Mouse (Mus musculus): Measurements from ENCODE around the gene Fbxl7. TPM values are rescaled to one million over a fixed set of nuclear protein-coding genes. Genes with fewer than 3 reads are reported as not detected.

Gene Fbxl7
- polyA plus RNA-seq, 1 experiment, result 2.9 TPM

GRCm38 (mm10) chr15:26623242-26623641, 272.1 kb downstream of the Fbxl7 start:
- Histone ChIP-seq H3K36me3 (ENCODE audit: control insufficient read depth, insufficient read depth, low read length) (no peaks in the 10 kb centered on the region), H3K4me3 (ENCODE audit: insufficient read depth, low read depth, low read length) (no peak overlapping the region), H3K27ac (ENCODE audit: insufficient read depth, low read depth, low read length) (no peak overlapping the region), H3K4me1 (ENCODE audit: control insufficient read depth, insufficient read depth, low read length) (no peaks in the 10 kb centered on the region), H3K27me3 (replicated peaks; ENCODE audit: control insufficient read depth, insufficient read depth, low read length) (no peaks in the 10 kb centered on the region)
- DNase-seq, result no peak
- 95% methylated on average over 17 of the region's 17 CpGs for WGBS
- TF ChIP-seq POLR2A (IDR thresholded peaks at IDR 0.05; ENCODE audit: low read depth, low read length) (no peak), CTCF (conservative IDR thresholded peaks at IDR 0.05; ENCODE audit: insufficient read depth, insufficient read length, low read depth, low read length) (no peak)

GRCm38 (mm10) chr15:26620279-26620678, 275.1 kb downstream of the Fbxl7 start:
- no peak overlapping the region for H3K27ac ChIP-seq (ENCODE audit: insufficient read depth, low read depth, low read length)
- peak; percentile 65 for DNase-seq
- no peaks in the 10 kb centered on the region for H3K27me3 ChIP-seq (replicated peaks; ENCODE audit: control insufficient read depth, insufficient read depth, low read length)
- TF ChIP-seq CTCF (conservative IDR thresholded peaks at IDR 0.05; ENCODE audit: insufficient read depth, insufficient read length, low read depth, low read length) (peak; percentile 68), POLR2A (IDR thresholded peaks at IDR 0.05; ENCODE audit: low read depth, low read length) (no peak)
- WGBS, result 33% methylated on average over 5 of the region's 5 CpGs
- H3K36me3 ChIP-seq (ENCODE audit: control insufficient read depth, insufficient read depth, low read length), result no peaks in the 10 kb centered on the region
- H3K4me3 ChIP-seq (ENCODE audit: insufficient read depth, low read depth, low read length), result no peak overlapping the region
- H3K4me1 ChIP-seq (ENCODE audit: control insufficient read depth, insufficient read depth, low read length), result no peaks in the 10 kb centered on the region

GRCm38 (mm10) chr15:26619221-26619620, 276.2 kb downstream of the Fbxl7 start:
- H3K4me3 ChIP-seq (ENCODE audit: insufficient read depth, low read depth, low read length), result no peak overlapping the region
- 50% methylated on average over 7 of the region's 7 CpGs for WGBS
- H3K4me1 ChIP-seq (ENCODE audit: control insufficient read depth, insufficient read depth, low read length), result no peaks in the 10 kb centered on the region
- DNase-seq, result peak; percentile 35
- H3K27me3 ChIP-seq (replicated peaks; ENCODE audit: control insufficient read depth, insufficient read depth, low read length), result no peaks in the 10 kb centered on the region
- H3K36me3 ChIP-seq (ENCODE audit: control insufficient read depth, insufficient read depth, low read length), result no peaks in the 10 kb centered on the region
- H3K27ac ChIP-seq (ENCODE audit: insufficient read depth, low read depth, low read length), result no peak overlapping the region
- TF ChIP-seq CTCF (conservative IDR thresholded peaks at IDR 0.05; ENCODE audit: insufficient read depth, insufficient read length, low read depth, low read length) (no peak), POLR2A (IDR thresholded peaks at IDR 0.05; ENCODE audit: low read depth, low read length) (no peak)

- H3K27me3 ChIP-seq (replicated peaks; ENCODE audit: control insufficient read depth, insufficient read depth, low read length), result no peaks in the 10 kb centered on the region
- no peaks in the 10 kb centered on the region for H3K4me1 ChIP-seq (ENCODE audit: control insufficient read depth, insufficient read depth, low read length)
- DNase-seq, result no peak
- 92% methylated on average over 3 of the region's 3 CpGs for WGBS
- H3K4me3 ChIP-seq (ENCODE audit: insufficient read depth, low read depth, low read length), result no peak overlapping the region
- TF ChIP-seq POLR2A (IDR thresholded peaks at IDR 0.05; ENCODE audit: low read depth, low read length) (no peak), CTCF (conservative IDR thresholded peaks at IDR 0.05; ENCODE audit: insufficient read depth, insufficient read length, low read depth, low read length) (no peak)
- no peaks in the 10 kb centered on the region for H3K36me3 ChIP-seq (ENCODE audit: control insufficient read depth, insufficient read depth, low read length)
- H3K27ac ChIP-seq (ENCODE audit: insufficient read depth, low read depth, low read length), result no peak overlapping the region
Observed at GRCm38 (mm10) chr15:26596239-26596638, 299.1 kb downstream of the Fbxl7 start.

- DNase-seq, result no peak
- TF ChIP-seq POLR2A (IDR thresholded peaks at IDR 0.05; ENCODE audit: low read depth, low read length) (no peak), CTCF (conservative IDR thresholded peaks at IDR 0.05; ENCODE audit: insufficient read depth, insufficient read length, low read depth, low read length) (no peak)
- 85% methylated on average over 8 of the region's 8 CpGs for WGBS
Observed at GRCm38 (mm10) chr15:26579947-26580709, 315.3 kb downstream of the Fbxl7 start.

GRCm38 (mm10) chr15:26578500-26578899, 316.9 kb downstream of the Fbxl7 start:
- no peak overlapping the region for H3K4me3 ChIP-seq (ENCODE audit: insufficient read depth, low read depth, low read length)
- no peaks in the 10 kb centered on the region for H3K27me3 ChIP-seq (replicated peaks; ENCODE audit: control insufficient read depth, insufficient read depth, low read length)
- H3K27ac ChIP-seq (ENCODE audit: insufficient read depth, low read depth, low read length), result no peak overlapping the region
- no peaks in the 10 kb centered on the region for H3K36me3 ChIP-seq (ENCODE audit: control insufficient read depth, insufficient read depth, low read length)
- no peaks in the 10 kb centered on the region for H3K4me1 ChIP-seq (ENCODE audit: control insufficient read depth, insufficient read depth, low read length)
- 95% methylated on average over 1 of the region's 1 CpGs for WGBS
- TF ChIP-seq CTCF (conservative IDR thresholded peaks at IDR 0.05; ENCODE audit: insufficient read depth, insufficient read length, low read depth, low read length), result no peak
- no peak for DNase-seq

More at GRCm38 (mm10) chr15:26579947-26580709, 315.3 kb downstream of the Fbxl7 start:
- Histone ChIP-seq H3K4me1 (ENCODE audit: control insufficient read depth, insufficient read depth, low read length) (no peaks in the 10 kb centered on the region), H3K36me3 (ENCODE audit: control insufficient read depth, insufficient read depth, low read length) (no peaks in the 10 kb centered on the region), H3K4me3 (ENCODE audit: insufficient read depth, low read depth, low read length) (no peak overlapping the region), H3K27ac (ENCODE audit: insufficient read depth, low read depth, low read length) (no peak overlapping the region), H3K27me3 (replicated peaks; ENCODE audit: control insufficient read depth, insufficient read depth, low read length) (no peaks in the 10 kb centered on the region)

- TF ChIP-seq POLR2A (IDR thresholded peaks at IDR 0.05; ENCODE audit: low read depth, low read length) (no peak), CTCF (conservative IDR thresholded peaks at IDR 0.05; ENCODE audit: insufficient read depth, insufficient read length, low read depth, low read length) (no peak)
- H3K27me3 ChIP-seq (replicated peaks; ENCODE audit: control insufficient read depth, insufficient read depth, low read length), result no peaks in the 10 kb centered on the region
- H3K27ac ChIP-seq (ENCODE audit: insufficient read depth, low read depth, low read length), result no peak overlapping the region
- no peak overlapping the region for H3K4me3 ChIP-seq (ENCODE audit: insufficient read depth, low read depth, low read length)
- WGBS, result 57% methylated on average over 2 of the region's 2 CpGs
- no peaks in the 10 kb centered on the region for H3K36me3 ChIP-seq (ENCODE audit: control insufficient read depth, insufficient read depth, low read length)
- H3K4me1 ChIP-seq (ENCODE audit: control insufficient read depth, insufficient read depth, low read length), result no peaks in the 10 kb centered on the region
- no peak for DNase-seq
Observed at GRCm38 (mm10) chr15:26566076-26566475, 329.3 kb downstream of the Fbxl7 start.

Data from kidney, adult 2 months (tissue).